Mouse (Mus musculus): ENCODE data around the gene Snrnp25.

GRCm38 (mm10) chr11:32210623-32211022, 5.4 kb downstream of the Snrnp25 start:
- TF ChIP-seq CTCF (IDR thresholded peaks at IDR 0.05; ENCODE audit: insufficient read depth, low read depth, low read length): no peak
- TF ChIP-seq POLR2A (IDR thresholded peaks at IDR 0.05; ENCODE audit: insufficient read depth, low read depth, low read length): no peak
